Mouse (Mus musculus): ENCODE measurements at regions not wholly inside any gene's neighbourhood (a gene's known extent, or its start where the extent isn't known, plus 50 kb on each side); places are given as distances from the start of the nearest gene placed in this dataset.

GRCm38 (mm10) chr8:127662776-127663499, 599.2 kb downstream of the Pard3 start:
- no peak for DNase-seq

GRCm38 (mm10) chr8:127666606-127667005, 602.9 kb downstream of the Pard3 start:
- DNase-seq, result peak in 1 of 2 experiments; percentile 3

- no peak for DNase-seq
Measured at GRCm38 (mm10) chr8:127668991-127669390, 605.3 kb downstream of the Pard3 start.

- DNase-seq, result no peak
Measured at GRCm38 (mm10) chr8:127674063-127674462, 610.4 kb downstream of the Pard3 start.

- DNase-seq, result no peak
Measured at GRCm38 (mm10) chr8:127675377-127675776, 611.7 kb downstream of the Pard3 start.

- no peak for DNase-seq
Measured at GRCm38 (mm10) chr8:127680205-127680604, 616.5 kb downstream of the Pard3 start.

GRCm38 (mm10) chr8:127684213-127684612, 620.5 kb downstream of the Pard3 start:
- no peak for DNase-seq

- DNase-seq, result no peak
Measured at GRCm38 (mm10) chr8:127690792-127691191, 627.1 kb downstream of the Pard3 start.

GRCm38 (mm10) chr8:127698404-127698803, 634.7 kb downstream of the Pard3 start:
- peak; percentile 10 to 24 for DNase-seq

- no peak for DNase-seq
Measured at GRCm38 (mm10) chr8:127704406-127704805, 640.7 kb downstream of the Pard3 start.

- peak; percentile 37 to 54 for DNase-seq
Measured at GRCm38 (mm10) chr8:127706051-127706835, 642.5 kb downstream of the Pard3 start.

GRCm38 (mm10) chr8:127709439-127709838, 645.7 kb downstream of the Pard3 start:
- no peak for DNase-seq

- DNase-seq, result no peak
Measured at GRCm38 (mm10) chr8:127715097-127715496, 643.3 kb upstream of the Nrp1 start.

GRCm38 (mm10) chr8:127717969-127718368, 640.4 kb upstream of the Nrp1 start:
- DNase-seq, result no peak

- peak in 1 of 2 experiments; percentile 21 for DNase-seq
Measured at GRCm38 (mm10) chr8:127719881-127720280, 638.5 kb upstream of the Nrp1 start.

- DNase-seq, result peak in 1 of 2 experiments; percentile 7
Measured at GRCm38 (mm10) chr8:127720593-127721290, 637.7 kb upstream of the Nrp1 start.

- DNase-seq, result peak in 1 of 2 experiments; percentile 8
Measured at GRCm38 (mm10) chr8:127721624-127722023, 636.8 kb upstream of the Nrp1 start.

- DNase-seq, result no peak
Measured at GRCm38 (mm10) chr8:127734059-127734458, 624.3 kb upstream of the Nrp1 start.

GRCm38 (mm10) chr8:127742236-127742635, 616.2 kb upstream of the Nrp1 start:
- DNase-seq, result no peak

- DNase-seq, result no peak
Measured at GRCm38 (mm10) chr8:127745221-127745620, 613.2 kb upstream of the Nrp1 start.

- DNase-seq, result no peak
Measured at GRCm38 (mm10) chr8:127746456-127746855, 611.9 kb upstream of the Nrp1 start.

- DNase-seq, result no peak
Measured at GRCm38 (mm10) chr8:127752871-127753270, 605.5 kb upstream of the Nrp1 start.

GRCm38 (mm10) chr8:127753793-127754565, 604.4 kb upstream of the Nrp1 start:
- DNase-seq, result no peak

Measured in lung, adult 18-20 months (tissue).